Mouse (Mus musculus): Measurements from ENCODE around the gene Sept11.

DNA sequence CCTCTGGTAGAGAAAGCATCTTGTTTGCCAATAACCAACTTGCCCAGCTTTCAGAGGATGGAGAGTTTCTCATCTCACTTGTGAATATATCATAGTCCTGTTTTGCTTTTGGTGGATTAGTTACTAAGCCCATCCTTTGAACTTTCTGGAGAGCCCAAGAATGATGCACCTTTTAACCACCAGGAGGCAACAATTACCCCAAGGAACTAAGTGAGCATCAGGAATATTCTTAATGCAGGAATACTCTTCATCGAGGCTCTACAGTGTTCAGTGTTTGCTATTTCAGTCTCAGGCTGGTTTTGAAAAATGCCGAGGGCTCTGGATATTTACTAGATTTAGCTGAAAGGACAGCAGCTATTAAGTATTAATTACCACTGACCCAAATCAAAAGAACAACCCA, 87.0 kb downstream of the Sept11 start:
- TF ChIP-seq POLR2A (IDR thresholded peaks at IDR 0.05; ENCODE audit: borderline replicate concordance, control insufficient read depth, low read depth, low read length) (no peak), CTCF (IDR thresholded peaks at IDR 0.05; ENCODE audit: control insufficient read depth, insufficient read depth, low read length) (no peak)
